Mouse (Mus musculus) cerebellum, adult (tissue): Measurements from ENCODE around the gene Olfr914.

ENCODE experiments used
- ATAC-seq: cut with Nextera tagmentation; 2 replicates; pipeline ENCODE4 v1.9.2; 2017; ENCODE audit warnings: mild to moderate bottlenecking, moderate library complexity, mixed read lengths; ENCODE audit not compliant: insufficient number of reproducible peaks, low FRiP score, low TSS enrichment

Olfr914 gene

DNA sequence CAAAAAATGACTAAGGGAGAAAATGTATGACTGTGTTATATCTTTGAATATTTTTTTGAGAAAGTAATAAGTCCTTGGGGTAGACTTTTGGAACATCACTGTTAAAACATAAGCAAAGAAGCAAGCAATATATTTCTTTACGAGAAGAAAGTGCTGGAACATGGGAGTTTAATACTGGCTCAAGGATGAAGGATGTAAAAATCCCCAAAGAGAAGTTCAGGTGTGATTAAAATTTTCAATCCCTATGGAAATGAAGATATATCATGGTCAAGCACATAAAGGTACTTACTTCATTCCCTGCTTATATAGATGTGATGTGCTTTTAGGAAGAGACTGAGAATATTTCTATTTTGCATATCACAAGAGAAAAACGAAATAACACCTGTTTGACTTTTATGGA is at the start of gene Olfr914:
Gene Olfr914, plus strand, starts transcription at position 301 of the 400 bp plus-strand sequence.
- no peak for ATAC-seq

DNA sequence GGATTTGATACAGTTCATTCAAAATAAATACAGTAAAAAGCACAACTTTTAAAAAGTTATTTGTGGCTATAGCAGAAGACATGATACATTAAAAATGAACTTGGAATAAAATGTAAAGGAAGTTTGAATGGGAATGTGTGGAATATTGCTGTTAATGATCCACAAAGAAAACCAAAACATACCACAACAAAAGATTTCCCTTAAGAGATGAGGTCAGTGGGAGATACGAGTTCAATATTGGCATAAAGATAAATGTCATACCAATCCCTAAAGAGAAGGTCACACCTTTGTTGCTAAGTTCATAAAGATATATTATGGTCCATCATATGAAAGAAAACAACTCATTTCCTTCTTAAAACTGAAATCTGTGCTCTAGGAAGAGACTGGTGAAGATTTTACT is 25.0 kb upstream of the Olfr914 start, which contains the start of gene Olfr912:
Gene Olfr912, plus strand, starts transcription at position 301 of the 400 bp plus-strand sequence.
- ATAC-seq = no peak

DNA sequence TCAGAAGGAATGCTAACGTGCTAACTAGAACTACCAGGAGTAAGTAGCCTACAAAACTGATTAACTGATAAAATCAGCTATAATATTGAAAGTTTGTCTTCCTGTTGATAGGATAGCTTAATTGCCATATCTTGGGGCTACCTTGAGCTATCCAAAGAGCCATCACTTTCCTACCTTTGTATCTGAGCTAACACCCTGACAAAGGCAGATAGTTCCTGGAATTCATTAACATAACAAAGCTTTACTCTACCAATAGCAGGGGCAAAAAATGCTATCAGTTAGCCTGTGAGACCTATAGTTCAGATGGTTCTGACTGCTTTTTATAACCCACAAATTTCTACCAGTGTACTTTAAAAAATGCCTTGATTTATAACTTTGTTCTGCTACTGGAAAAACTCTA is 13.8 kb upstream of the Olfr914 start:
- no peak for ATAC-seq

DNA sequence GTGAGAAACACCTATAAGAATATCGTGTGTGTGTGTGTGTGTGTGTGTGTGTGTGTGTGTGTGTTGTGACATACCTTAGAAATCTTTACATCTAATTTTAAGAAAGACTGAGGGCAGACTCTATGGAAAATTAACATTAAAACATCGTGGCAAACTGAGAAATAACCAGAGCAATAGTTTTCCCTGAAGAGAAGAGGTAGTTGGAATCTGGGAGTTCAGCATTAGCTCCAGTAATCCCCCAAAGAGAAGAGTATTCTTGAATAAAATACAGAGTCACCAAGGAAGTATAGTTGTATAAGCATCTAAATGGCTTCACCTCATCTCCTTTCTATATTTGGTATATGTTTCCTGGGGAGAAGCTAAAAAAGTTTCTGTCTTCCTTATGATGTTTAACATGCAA is 12.4 kb upstream of the Olfr914 start, which contains the start of gene Olfr913:
Gene Olfr913, plus strand, starts transcription at position 301 of the 400 bp plus-strand sequence.
- ATAC-seq = no peak

DNA sequence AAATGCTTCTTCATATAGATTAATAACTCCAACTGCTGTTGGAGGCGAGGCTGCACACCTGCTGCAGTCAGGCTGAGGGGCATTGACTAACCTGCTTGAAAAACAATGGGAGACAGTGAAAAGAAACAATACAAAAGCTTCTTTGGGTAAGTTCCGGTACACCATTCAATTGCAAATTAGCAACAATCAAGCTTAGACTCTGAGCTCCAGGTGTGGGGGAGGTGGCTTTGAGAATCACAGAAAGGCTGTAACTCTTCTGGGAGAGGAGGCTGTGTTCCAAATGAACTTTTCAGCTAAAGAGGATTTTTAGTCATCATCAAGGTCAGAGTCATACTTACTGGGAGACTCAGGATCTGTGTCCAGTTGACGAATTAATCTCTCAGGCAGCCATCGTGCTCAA is 27.5 kb downstream of the Olfr914 start:
- no peak for ATAC-seq

DNA sequence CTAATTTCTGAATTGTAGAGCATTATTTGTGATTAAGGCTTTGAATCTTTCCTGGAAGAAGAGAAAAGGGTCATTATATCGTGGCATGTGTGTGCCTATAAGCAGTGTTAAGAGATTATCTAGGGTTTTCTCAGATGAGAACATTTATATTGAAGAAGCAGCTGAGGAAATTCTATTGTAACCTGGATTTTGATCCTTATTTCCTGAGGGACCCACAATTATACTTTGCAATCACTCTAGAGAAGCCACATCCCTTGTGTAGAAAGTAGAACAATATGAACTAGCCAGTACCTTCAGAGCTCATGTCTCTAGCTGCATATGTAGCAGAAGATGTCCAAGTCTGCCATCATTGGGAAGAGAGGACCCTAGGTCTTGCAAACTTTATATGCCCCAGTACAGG is 54.9 kb downstream of the Olfr914 start, which contains the start of gene Olfr916:
Gene Olfr916, minus strand, starts transcription at position 101 of the 400 bp plus-strand sequence.
- ATAC-seq = no peak
